Mouse (Mus musculus): Measurements from ENCODE around the gene Zfp775. TPM values are rescaled to one million over a fixed set of nuclear protein-coding genes. Genes with fewer than 3 reads are reported as not detected.

Gene Zfp775
- polyA plus RNA-seq, 1 experiment from 2014 or later, result 5.2 TPM

DNA sequence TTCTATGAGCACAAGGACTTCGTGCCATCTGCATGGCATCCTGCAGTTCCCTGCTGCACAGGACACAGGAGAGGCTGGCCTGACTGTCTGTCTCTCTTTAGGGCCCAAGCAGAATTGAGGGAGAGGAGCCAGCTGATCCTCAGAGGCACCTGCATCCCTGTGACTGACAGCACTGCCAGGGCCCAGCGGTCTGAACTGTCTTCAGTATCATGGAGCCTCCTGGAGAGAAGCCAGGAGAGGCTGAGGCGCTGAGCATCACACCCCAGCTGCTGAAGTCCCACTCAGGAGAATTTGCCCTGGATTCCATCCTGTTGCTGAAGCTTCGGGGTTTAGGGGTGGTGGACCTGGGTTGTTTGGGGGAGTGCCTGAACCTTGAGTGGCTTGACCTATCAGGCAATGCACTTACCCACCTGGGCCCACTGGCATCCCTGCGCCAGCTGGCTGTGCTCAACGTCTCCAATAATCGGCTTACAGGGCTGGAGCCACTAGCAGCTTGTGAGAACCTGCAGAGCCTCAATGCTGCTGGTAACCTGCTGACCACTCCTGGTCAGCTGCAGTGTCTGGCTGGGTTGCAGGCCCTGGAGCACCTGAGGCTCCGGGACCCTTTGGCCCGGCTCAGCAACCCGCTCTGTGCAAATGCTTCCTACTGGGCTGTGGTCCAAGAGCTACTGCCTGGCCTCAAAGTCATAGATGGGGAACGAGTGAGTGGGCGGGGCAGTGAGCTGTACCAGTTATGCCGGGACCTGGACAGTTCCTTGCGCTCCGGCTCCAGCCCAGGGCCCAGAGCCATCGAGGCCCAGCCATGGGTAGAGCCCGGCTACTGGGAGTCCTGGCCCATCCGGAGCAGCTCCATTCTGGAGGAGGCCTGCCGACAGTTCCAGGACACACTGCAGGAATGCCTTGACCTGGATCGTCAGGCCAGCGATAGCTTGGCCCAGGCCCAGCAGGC is 33.6 kb upstream of the Zfp775 start:
- ATAC-seq (ENCODE audit: insufficient read depth, low FRiP score), result peak; percentile 45; the same call in 1 of the 2 replicates
- Histone ChIP-seq H3K9me3 (replicated peaks; ENCODE audit: control insufficient read depth, low read length) (no peaks in the 10 kb centered on the region), H3K4me2 (ENCODE audit: low read depth, low read length) (0 out of 2 replicates have a peak overlapping the region, but pooled peaks have one; percentile 19), H3K27ac (ENCODE audit: low read length) (peak overlapping the region; percentile 44), H3K4me1 (ENCODE audit: control insufficient read depth, insufficient read depth, low read length) (peaks cover 28% of the 10 kb centered on the region), H3K36me3 (ENCODE audit: control insufficient read depth, insufficient read depth, low read length) (no peaks in the 10 kb centered on the region), H3K9ac (ENCODE audit: low read length) (peak overlapping the region; percentile 51; the same call in 1 of the 2 replicates), H3K4me3 (replicated peaks; ENCODE audit: low read length) (no peak overlapping the region), H3K27me3 (ENCODE audit: control insufficient read depth, insufficient read depth, low read length) (no peaks in the 10 kb centered on the region)
- WGBS, result 54% methylated on average over 21 of the region's 21 CpGs

DNA sequence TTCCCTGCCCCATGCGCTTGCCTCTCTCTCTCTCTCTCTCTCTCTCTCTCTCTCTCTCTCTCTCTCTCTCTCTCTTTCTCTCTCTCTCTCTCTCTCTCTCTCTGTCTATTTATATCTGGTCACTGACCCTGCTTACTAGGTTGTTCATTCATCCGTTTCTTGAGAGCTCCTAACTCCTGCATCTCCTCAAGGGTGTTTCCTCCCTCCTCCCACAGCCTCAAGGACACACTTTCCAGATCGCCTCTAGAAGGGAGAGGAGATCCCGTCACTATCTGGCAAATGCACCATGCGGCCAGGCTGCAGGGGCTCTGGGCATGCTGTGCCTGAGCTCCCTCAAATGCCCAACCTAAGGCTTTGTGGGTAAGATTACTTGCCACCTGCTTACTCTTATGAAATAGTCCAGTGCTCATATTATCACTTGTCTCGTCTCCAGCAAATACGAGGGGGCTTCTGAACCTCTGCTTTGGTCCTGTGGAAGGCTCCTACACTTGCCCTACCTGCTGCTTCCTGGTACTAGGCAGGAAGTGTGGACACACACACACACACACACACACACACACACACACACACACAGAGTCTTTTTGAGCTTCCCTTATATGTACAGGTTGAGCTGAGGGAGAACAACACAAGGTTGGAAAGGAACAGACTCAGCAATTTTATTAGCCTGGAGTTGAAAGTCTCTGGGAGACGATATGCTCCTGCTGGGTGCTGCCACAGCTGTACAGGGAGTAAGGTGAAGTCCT is 32.6 kb upstream of the Zfp775 start:
- peak overlapping the region; percentile 44; the same call in 1 of the 2 replicates for H3K27ac ChIP-seq (ENCODE audit: low read length)
- no peaks in the 10 kb centered on the region for H3K9me3 ChIP-seq (replicated peaks; ENCODE audit: control insufficient read depth, low read length)
- WGBS, result 66% methylated on average over 8 of the region's 8 CpGs
- H3K4me2 ChIP-seq (ENCODE audit: low read depth, low read length), result 0 out of 2 replicates have a peak overlapping the region, but pooled peaks have one; percentile 19
- ATAC-seq (ENCODE audit: insufficient read depth, low FRiP score), result no peak
- peak overlapping the region; percentile 51; the same call in 1 of the 2 replicates for H3K9ac ChIP-seq (ENCODE audit: low read length)
- H3K36me3 ChIP-seq (ENCODE audit: control insufficient read depth, insufficient read depth, low read length), result no peaks in the 10 kb centered on the region
- H3K4me3 ChIP-seq (replicated peaks; ENCODE audit: low read length), result no peak overlapping the region
- no peaks in the 10 kb centered on the region for H3K27me3 ChIP-seq (ENCODE audit: control insufficient read depth, insufficient read depth, low read length)
- peaks cover 30% of the 10 kb centered on the region for H3K4me1 ChIP-seq (ENCODE audit: control insufficient read depth, insufficient read depth, low read length)

DNA sequence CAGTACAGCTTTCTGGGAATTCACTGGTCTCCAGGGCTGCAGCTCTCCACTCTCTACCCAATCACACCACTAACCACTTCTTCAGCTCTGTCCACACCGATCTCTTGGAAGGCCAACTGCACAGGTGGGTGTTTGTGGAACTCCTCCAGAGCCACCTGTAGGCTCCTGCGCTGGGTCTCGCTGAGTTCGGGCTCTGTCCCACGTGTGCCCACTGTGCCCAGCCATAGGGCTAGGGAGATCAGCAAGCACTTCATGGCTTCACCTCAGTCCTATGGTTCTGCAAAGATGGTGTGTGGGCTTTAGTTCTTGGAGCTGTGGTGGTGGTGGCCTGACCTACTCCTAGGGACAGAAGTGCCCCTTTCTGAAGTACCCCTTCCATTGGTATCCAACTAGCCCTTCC is 29.8 kb upstream of the Zfp775 start:
- Histone ChIP-seq H3K4me2 (ENCODE audit: low read depth, low read length) (peak overlapping the region; percentile 49), H3K9ac (ENCODE audit: low read length) (peak overlapping the region; percentile 59), H3K36me3 (ENCODE audit: control insufficient read depth, insufficient read depth, low read length) (no peaks in the 10 kb centered on the region), H3K9me3 (replicated peaks; ENCODE audit: control insufficient read depth, low read length) (no peaks in the 10 kb centered on the region), H3K4me3 (replicated peaks; ENCODE audit: low read length) (peak overlapping the region; percentile 33), H3K27ac (ENCODE audit: low read length) (peak overlapping the region; percentile 87), H3K27me3 (ENCODE audit: control insufficient read depth, insufficient read depth, low read length) (no peaks in the 10 kb centered on the region), H3K4me1 (ENCODE audit: control insufficient read depth, insufficient read depth, low read length) (peaks cover 26% of the 10 kb centered on the region)
- WGBS, result 87% methylated on average over 5 of the region's 5 CpGs
- no peak for ATAC-seq (ENCODE audit: insufficient read depth, low FRiP score)

DNA sequence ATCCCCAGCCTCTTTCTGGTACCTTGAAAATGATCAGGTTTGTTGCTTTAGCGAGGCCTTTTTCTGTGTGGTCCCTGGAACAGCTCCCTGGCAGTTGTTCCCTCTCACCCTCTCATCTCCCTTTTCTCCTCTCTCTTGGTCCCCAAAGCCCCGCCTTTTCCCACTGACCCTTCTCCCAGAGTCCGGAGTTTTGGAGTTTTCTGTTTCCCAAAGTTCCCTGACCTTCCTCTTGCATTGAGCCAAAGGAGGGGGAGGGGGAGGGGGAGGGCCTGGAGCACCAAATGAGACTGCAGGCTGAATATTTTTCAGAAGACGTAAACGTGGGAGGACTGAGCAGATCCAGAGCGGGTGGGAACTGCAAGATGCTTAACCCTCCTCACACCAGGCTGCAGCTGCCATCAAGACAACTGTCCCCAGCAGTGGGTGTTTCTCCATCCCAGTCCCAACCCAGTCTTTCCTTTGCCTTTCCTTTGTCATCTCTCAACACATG is 29.2 kb upstream of the Zfp775 start, which contains the start of gene Rarres2:
TSS of gene Rarres2 (minus strand) at position 218 of the 490 bp plus-strand sequence.
- Histone ChIP-seq H3K9me3 (replicated peaks; ENCODE audit: control insufficient read depth, low read length) (no peaks in the 10 kb centered on the region), H3K4me3 (replicated peaks; ENCODE audit: low read length) (peak within 1 kb of the TSS; percentile 33), H3K27ac (ENCODE audit: low read length) (peak within 1 kb of the TSS; percentile 87), H3K9ac (ENCODE audit: low read length) (peak within 1 kb of the TSS; percentile 59), H3K4me2 (ENCODE audit: low read depth, low read length) (peak within 1 kb of the TSS; percentile 49), H3K4me1 (ENCODE audit: control insufficient read depth, insufficient read depth, low read length) (peaks cover 26% of the 10 kb centered on the region), H3K27me3 (ENCODE audit: control insufficient read depth, insufficient read depth, low read length) (no peaks in the 10 kb centered on the region), H3K36me3 (ENCODE audit: control insufficient read depth, insufficient read depth, low read length) (no peaks in the 10 kb centered on the region)
- WGBS, result 22% methylated on average over 6 of the region's 6 CpGs
- peak; percentile 83 for ATAC-seq (ENCODE audit: insufficient read depth, low FRiP score)

DNA sequence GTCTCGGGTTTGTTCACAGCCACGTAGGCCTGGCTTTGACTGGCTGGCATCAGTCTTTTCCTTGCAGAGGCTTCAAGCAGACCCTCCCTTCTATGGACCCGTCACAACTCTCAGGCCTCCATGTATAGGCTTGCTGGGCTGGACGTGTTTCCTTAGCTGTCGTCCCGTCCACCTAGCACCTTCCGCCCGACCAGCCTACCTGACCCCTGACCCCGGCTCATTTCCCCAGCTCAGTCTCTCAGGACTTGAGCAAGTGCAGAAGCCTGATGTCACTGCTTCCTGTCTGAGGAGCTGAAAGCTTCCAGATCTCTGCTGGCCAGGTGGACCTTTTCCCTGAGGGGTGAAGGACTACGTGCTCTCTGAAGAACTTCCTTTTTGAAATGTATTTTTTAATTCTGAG is 28.6 kb upstream of the Zfp775 start:
- Histone ChIP-seq H3K27me3 (ENCODE audit: control insufficient read depth, insufficient read depth, low read length) (no peaks in the 10 kb centered on the region), H3K4me1 (ENCODE audit: control insufficient read depth, insufficient read depth, low read length) (peaks cover 26% of the 10 kb centered on the region), H3K27ac (ENCODE audit: low read length) (peak overlapping the region; percentile 87), H3K4me2 (ENCODE audit: low read depth, low read length) (no peak overlapping the region), H3K36me3 (ENCODE audit: control insufficient read depth, insufficient read depth, low read length) (no peaks in the 10 kb centered on the region), H3K4me3 (replicated peaks; ENCODE audit: low read length) (no peak overlapping the region), H3K9ac (ENCODE audit: low read length) (peak overlapping the region; percentile 1; the same call in 1 of the 2 replicates), H3K9me3 (replicated peaks; ENCODE audit: control insufficient read depth, low read length) (no peaks in the 10 kb centered on the region)
- ATAC-seq (ENCODE audit: insufficient read depth, low FRiP score), result no peak
- 40% methylated on average over 10 of the region's 10 CpGs for WGBS

DNA sequence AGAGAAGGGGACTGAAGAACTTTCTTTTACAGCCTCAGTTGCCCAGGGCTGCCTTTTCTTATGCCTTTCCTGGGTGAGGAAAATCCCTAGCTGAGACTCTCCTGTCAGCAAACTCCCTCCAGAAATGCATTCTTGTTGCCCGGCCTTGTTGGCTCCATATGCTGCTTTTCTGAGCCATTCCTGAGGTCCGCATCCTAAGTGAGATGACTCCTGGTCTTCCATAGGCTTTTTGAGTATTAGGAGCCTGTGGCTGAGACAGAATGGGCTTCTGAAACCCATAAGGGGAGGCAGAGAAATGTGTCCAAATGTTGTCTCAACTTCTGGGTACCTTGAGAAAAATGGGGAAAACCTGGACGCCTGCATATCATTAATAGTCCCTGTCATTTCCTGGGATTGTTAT is 27.9 kb upstream of the Zfp775 start:
- no peak overlapping the region for H3K9ac ChIP-seq (ENCODE audit: low read length)
- peaks cover 26% of the 10 kb centered on the region for H3K4me1 ChIP-seq (ENCODE audit: control insufficient read depth, insufficient read depth, low read length)
- no peaks in the 10 kb centered on the region for H3K27me3 ChIP-seq (ENCODE audit: control insufficient read depth, insufficient read depth, low read length)
- H3K4me3 ChIP-seq (replicated peaks; ENCODE audit: low read length), result no peak overlapping the region
- ATAC-seq (ENCODE audit: insufficient read depth, low FRiP score), result no peak
- no peaks in the 10 kb centered on the region for H3K36me3 ChIP-seq (ENCODE audit: control insufficient read depth, insufficient read depth, low read length)
- 64% methylated on average over 3 of the region's 3 CpGs for WGBS
- peak overlapping the region; percentile 36; the same call in 1 of the 2 replicates for H3K27ac ChIP-seq (ENCODE audit: low read length)
- no peak overlapping the region for H3K4me2 ChIP-seq (ENCODE audit: low read depth, low read length)
- no peaks in the 10 kb centered on the region for H3K9me3 ChIP-seq (replicated peaks; ENCODE audit: control insufficient read depth, low read length)

DNA sequence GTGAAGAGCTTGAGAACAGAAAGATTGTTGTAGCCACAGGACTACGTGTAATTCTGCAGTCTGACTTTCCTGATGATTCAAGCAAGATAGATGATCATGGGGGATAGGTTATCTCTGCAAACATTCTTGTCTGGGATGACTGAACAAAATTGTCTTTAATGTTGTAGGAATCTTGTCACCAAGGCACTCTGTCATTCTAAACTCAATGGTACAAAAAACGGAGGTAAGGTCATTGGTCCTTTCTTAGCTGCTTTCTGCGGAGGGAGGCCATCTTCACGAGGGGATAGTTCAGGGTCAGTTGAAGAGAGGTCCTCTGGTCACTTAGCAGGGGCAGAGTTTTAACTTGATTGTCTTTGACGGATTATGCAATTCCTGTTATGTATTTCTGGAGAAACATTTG is 23.1 kb upstream of the Zfp775 start:
- Histone ChIP-seq H3K4me1 (ENCODE audit: control insufficient read depth, insufficient read depth, low read length) (peaks cover 18% of the 10 kb centered on the region), H3K9ac (ENCODE audit: low read length) (no peak overlapping the region), H3K4me2 (ENCODE audit: low read depth, low read length) (peak overlapping the region; percentile 11; the same call in 1 of the 2 replicates), H3K27ac (ENCODE audit: low read length) (peak overlapping the region; percentile 82), H3K27me3 (ENCODE audit: control insufficient read depth, insufficient read depth, low read length) (no peaks in the 10 kb centered on the region), H3K9me3 (replicated peaks; ENCODE audit: control insufficient read depth, low read length) (no peaks in the 10 kb centered on the region), H3K36me3 (ENCODE audit: control insufficient read depth, insufficient read depth, low read length) (no peaks in the 10 kb centered on the region), H3K4me3 (replicated peaks; ENCODE audit: low read length) (no peak overlapping the region)
- 30% methylated on average over 5 of the region's 5 CpGs for WGBS
- no peak for ATAC-seq (ENCODE audit: insufficient read depth, low FRiP score)

DNA sequence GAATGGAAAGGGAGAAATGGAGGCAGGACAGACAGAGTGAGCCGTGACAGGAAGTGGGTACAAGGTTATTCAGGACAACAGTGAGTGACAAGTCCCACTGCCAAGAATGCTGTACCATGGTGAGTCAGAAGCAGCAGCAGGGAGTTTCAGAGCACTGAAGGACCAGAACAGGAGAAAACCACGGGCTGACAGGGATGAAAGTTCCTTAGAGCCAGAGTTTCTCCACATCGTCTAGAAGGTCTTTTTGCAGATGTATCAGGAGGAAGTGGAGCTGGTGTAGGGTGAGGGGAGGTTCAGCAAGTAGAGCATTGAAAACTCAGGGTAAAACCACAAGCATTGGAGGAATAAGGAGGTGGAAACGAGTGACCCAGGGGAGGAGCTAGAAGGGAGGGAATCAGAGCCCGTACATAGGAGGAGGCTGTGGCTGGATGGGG is 22.6 kb upstream of the Zfp775 start:
- no peak overlapping the region for H3K4me3 ChIP-seq (replicated peaks; ENCODE audit: low read length)
- WGBS, result 16% methylated on average over 5 of the region's 5 CpGs
- H3K4me1 ChIP-seq (ENCODE audit: control insufficient read depth, insufficient read depth, low read length), result peaks cover 18% of the 10 kb centered on the region
- peak overlapping the region; percentile 82 for H3K27ac ChIP-seq (ENCODE audit: low read length)
- no peaks in the 10 kb centered on the region for H3K27me3 ChIP-seq (ENCODE audit: control insufficient read depth, insufficient read depth, low read length)
- H3K9me3 ChIP-seq (replicated peaks; ENCODE audit: control insufficient read depth, low read length), result no peaks in the 10 kb centered on the region
- H3K9ac ChIP-seq (ENCODE audit: low read length), result peak overlapping the region; percentile 34
- no peaks in the 10 kb centered on the region for H3K36me3 ChIP-seq (ENCODE audit: control insufficient read depth, insufficient read depth, low read length)
- H3K4me2 ChIP-seq (ENCODE audit: low read depth, low read length), result peak overlapping the region; percentile 11; the same call in 1 of the 2 replicates
- peak; percentile 59; the same call in 1 of the 2 replicates for ATAC-seq (ENCODE audit: insufficient read depth, low FRiP score)
